Mouse (Mus musculus) spleen, postnatal 10 days (tissue): ENCODE measurements around the gene Hnrnpa3.
"Not testable (repeated sequence)": the region's sequence is repeated elsewhere in the genome, so short reads cannot be mapped to it uniquely, and the experiment has no call there.

Source experiments
- DNase-seq, 2 experiments: peaks; one replicate each; pipeline ENCODE4 v3.0.0; 2021 to 2022; ENCODE audit warnings: low spot score in 2 of 2

The Hnrnpa3 gene

GRCm38 (mm10) chr2:75637055-75637304, 22.1 kb upstream of the Hnrnpa3 start:
- not testable (repeated sequence) for DNase-seq

- DNase-seq = no peak
Measured at GRCm38 (mm10) chr2:75637361-75637760, 21.7 kb upstream of the Hnrnpa3 start.

GRCm38 (mm10) chr2:75637822-75638221, 21.2 kb upstream of the Hnrnpa3 start:
- not testable (repeated sequence) for DNase-seq

- not testable (repeated sequence) for DNase-seq
Measured at GRCm38 (mm10) chr2:75639535-75639934, 19.5 kb upstream of the Hnrnpa3 start.

- DNase-seq = not testable (repeated sequence)
Measured at GRCm38 (mm10) chr2:75642312-75642711, 16.7 kb upstream of the Hnrnpa3 start.

- DNase-seq = no peak
Measured at GRCm38 (mm10) chr2:75642795-75643550, 16.1 kb upstream of the Hnrnpa3 start.

GRCm38 (mm10) chr2:75643950-75644349, 15.1 kb upstream of the Hnrnpa3 start:
- no peak for DNase-seq

- no peak for DNase-seq
Measured at GRCm38 (mm10) chr2:75645251-75645650, 13.8 kb upstream of the Hnrnpa3 start.

GRCm38 (mm10) chr2:75650437-75650836, 8.6 kb upstream of the Hnrnpa3 start:
- no peak for DNase-seq

- no peak for DNase-seq
Measured at GRCm38 (mm10) chr2:75653150-75653549, 5.9 kb upstream of the Hnrnpa3 start.

- no peak for DNase-seq
Measured at GRCm38 (mm10) chr2:75654679-75655078, 4.4 kb upstream of the Hnrnpa3 start.

- no peak for DNase-seq
Measured at GRCm38 (mm10) chr2:75656924-75657323, 2.1 kb upstream of the Hnrnpa3 start.

- peak in 1 of 2 experiments; percentile 42 for DNase-seq
Measured at GRCm38 (mm10) chr2:75657907-75658691, 962 bp upstream of the Hnrnpa3 start.

- DNase-seq = peak; percentile 91 to 96
Measured at GRCm38 (mm10) chr2:75659629-75659960, 534 bp downstream of the Hnrnpa3 start.

- DNase-seq = no peak
Measured at GRCm38 (mm10) chr2:75660255-75660948, 1.3 kb downstream of the Hnrnpa3 start.

- DNase-seq = no peak
Measured at GRCm38 (mm10) chr2:75661106-75661505, 2.0 kb downstream of the Hnrnpa3 start.

- DNase-seq = peak in 1 of 2 experiments; percentile 38
Measured at GRCm38 (mm10) chr2:75669491-75670445, 10.7 kb downstream of the Hnrnpa3 start.

GRCm38 (mm10) chr2:75670446-75671336, 11.6 kb downstream of the Hnrnpa3 start:
- no peak for DNase-seq

GRCm38 (mm10) chr2:75671337-75671660, 12.2 kb downstream of the Hnrnpa3 start:
- no peak for DNase-seq

- DNase-seq = no peak
Measured at GRCm38 (mm10) chr2:75672561-75672960, 13.5 kb downstream of the Hnrnpa3 start.

- DNase-seq = no peak
Measured at GRCm38 (mm10) chr2:75676567-75676966, 17.5 kb downstream of the Hnrnpa3 start.
